Mouse (Mus musculus) embryo, embryonic 11.5 days (tissue): Measurements from ENCODE around the gene Rras2.

Experiments used
- DNase-seq: peaks from one replicate; pipeline ENCODE4 v3.0.0-alpha.2; 2012; ENCODE audit warnings: low read depth, low spot score

Rras2 gene

GRCm38 (mm10) chr7:114114976-114115375 is 2.6 kb downstream of the Rras2 start:
- DNase-seq, result no peak

- no peak for DNase-seq
Measured at GRCm38 (mm10) chr7:114114284-114114683, 3.3 kb downstream of the Rras2 start.

- DNase-seq, result no peak
Measured at GRCm38 (mm10) chr7:114110500-114110899, 7.1 kb downstream of the Rras2 start.

GRCm38 (mm10) chr7:114105886-114106285 is 11.7 kb downstream of the Rras2 start:
- no peak for DNase-seq

GRCm38 (mm10) chr7:114103629-114104347 is 13.8 kb downstream of the Rras2 start:
- DNase-seq, result no peak

- no peak for DNase-seq
Measured at GRCm38 (mm10) chr7:114103152-114103551, 14.4 kb downstream of the Rras2 start.

- no peak for DNase-seq
Measured at GRCm38 (mm10) chr7:114102609-114103008, 15.0 kb downstream of the Rras2 start.

- DNase-seq, result no peak
Measured at GRCm38 (mm10) chr7:114101412-114101811, 16.2 kb downstream of the Rras2 start.

GRCm38 (mm10) chr7:114093548-114094174 is 23.9 kb downstream of the Rras2 start:
- DNase-seq, result no peak

- no peak for DNase-seq
Measured at GRCm38 (mm10) chr7:114090892-114091545, 26.6 kb downstream of the Rras2 start.

- no peak for DNase-seq
Measured at GRCm38 (mm10) chr7:114090231-114090630, 27.4 kb downstream of the Rras2 start.

- DNase-seq, result no peak
Measured at GRCm38 (mm10) chr7:114088918-114089317, 28.7 kb downstream of the Rras2 start.

GRCm38 (mm10) chr7:114087986-114088385 is 29.6 kb downstream of the Rras2 start:
- DNase-seq, result no peak

GRCm38 (mm10) chr7:114087341-114087740 is 30.2 kb downstream of the Rras2 start:
- no peak for DNase-seq

GRCm38 (mm10) chr7:114086021-114086710 is 31.4 kb downstream of the Rras2 start:
- DNase-seq, result no peak

- DNase-seq, result no peak
Measured at GRCm38 (mm10) chr7:114083760-114084159, 33.8 kb downstream of the Rras2 start.

- DNase-seq, result no peak
Measured at GRCm38 (mm10) chr7:114083088-114083487, 34.5 kb downstream of the Rras2 start.

GRCm38 (mm10) chr7:114081633-114082420 is 35.8 kb downstream of the Rras2 start:
- DNase-seq, result no peak

- DNase-seq, result no peak
Measured at GRCm38 (mm10) chr7:114080250-114080649, 37.3 kb downstream of the Rras2 start.

- no peak for DNase-seq
Measured at GRCm38 (mm10) chr7:114079343-114079742, 38.2 kb downstream of the Rras2 start.

GRCm38 (mm10) chr7:114074595-114074994 is 43.0 kb downstream of the Rras2 start:
- DNase-seq, result no peak
